Mouse (Mus musculus): ENCODE data around the gene Mpp3. TPM values are rescaled to one million over a fixed set of nuclear protein-coding genes. Genes with fewer than 3 reads are reported as not detected.

The Mpp3 gene
- polyA plus RNA-seq, 1 experiment from 2014 or later: 55.2 TPM

DNA sequence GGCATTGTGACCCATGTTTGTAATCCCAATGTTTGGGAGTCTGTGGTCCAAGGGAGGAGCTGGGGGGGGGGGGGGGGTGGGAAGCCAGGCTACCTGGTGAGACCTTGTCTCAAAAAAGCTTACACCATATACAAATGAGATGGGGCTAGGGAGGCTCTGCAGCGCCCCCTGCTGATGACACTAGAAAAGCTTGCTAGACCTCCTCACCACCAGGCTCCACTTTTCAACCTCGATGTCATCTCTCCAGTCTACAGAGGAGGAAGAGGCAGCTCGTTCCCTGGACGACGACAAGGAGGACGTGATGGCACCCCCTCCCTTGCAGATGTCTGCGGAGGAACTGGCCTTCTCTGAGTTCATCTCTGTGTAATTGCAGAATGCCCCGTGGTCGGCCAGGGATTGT is 25.6 kb upstream of the Mpp3 start:
- 28% methylated on average over 9 of the region's 9 CpGs for WGBS
- Histone ChIP-seq H3K27ac (ENCODE audit: low read length) (no peak overlapping the region), H3K27me3 (replicated peaks; ENCODE audit: control insufficient read depth, insufficient read depth, low read length) (no peaks in the 10 kb centered on the region), H3K4me1 (replicated peaks; ENCODE audit: control insufficient read depth, insufficient read depth, low read length) (no peaks in the 10 kb centered on the region), H3K9me3 (ENCODE audit: control insufficient read depth, low read length) (no peaks in the 10 kb centered on the region), H3K4me3 (replicated peaks; ENCODE audit: low read length) (no peak overlapping the region), H3K36me3 (ENCODE audit: control insufficient read depth, insufficient read depth) (no peaks in the 10 kb centered on the region), H3K4me2 (ENCODE audit: low read length) (no peak overlapping the region), H3K9ac (replicated peaks; ENCODE audit: low read depth, low read length) (no peak overlapping the region)
- ATAC-seq: no peak

DNA sequence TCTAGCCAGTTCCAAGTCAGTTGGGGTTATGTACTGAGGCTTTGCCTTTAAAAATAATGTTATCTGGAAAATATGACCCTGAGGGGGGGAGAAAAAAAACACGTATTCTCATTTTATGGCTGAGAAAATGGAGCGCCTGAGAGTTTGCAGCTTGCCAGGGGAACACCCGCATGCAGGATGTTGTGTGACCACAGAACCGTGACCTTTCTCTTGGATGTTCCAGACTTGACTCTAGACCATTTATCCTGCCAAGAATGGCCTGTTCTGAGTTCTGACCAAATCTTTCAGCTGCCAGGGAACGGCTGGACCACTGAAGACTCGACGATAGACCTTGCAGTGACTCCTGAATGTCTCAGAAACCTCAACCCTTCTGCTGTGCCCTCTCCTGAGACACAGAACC is 24.9 kb upstream of the Mpp3 start:
- H3K9me3 ChIP-seq (ENCODE audit: control insufficient read depth, low read length): no peaks in the 10 kb centered on the region
- no peak for ATAC-seq
- H3K36me3 ChIP-seq (ENCODE audit: control insufficient read depth, insufficient read depth): no peaks in the 10 kb centered on the region
- no peaks in the 10 kb centered on the region for H3K4me1 ChIP-seq (replicated peaks; ENCODE audit: control insufficient read depth, insufficient read depth, low read length)
- no peaks in the 10 kb centered on the region for H3K27me3 ChIP-seq (replicated peaks; ENCODE audit: control insufficient read depth, insufficient read depth, low read length)
- no peak overlapping the region for H3K4me2 ChIP-seq (ENCODE audit: low read length)
- no peak overlapping the region for H3K27ac ChIP-seq (ENCODE audit: low read length)
- 86% methylated on average over 7 of the region's 7 CpGs for WGBS
- no peak overlapping the region for H3K4me3 ChIP-seq (replicated peaks; ENCODE audit: low read length)
- no peak overlapping the region for H3K9ac ChIP-seq (replicated peaks; ENCODE audit: low read depth, low read length)

DNA sequence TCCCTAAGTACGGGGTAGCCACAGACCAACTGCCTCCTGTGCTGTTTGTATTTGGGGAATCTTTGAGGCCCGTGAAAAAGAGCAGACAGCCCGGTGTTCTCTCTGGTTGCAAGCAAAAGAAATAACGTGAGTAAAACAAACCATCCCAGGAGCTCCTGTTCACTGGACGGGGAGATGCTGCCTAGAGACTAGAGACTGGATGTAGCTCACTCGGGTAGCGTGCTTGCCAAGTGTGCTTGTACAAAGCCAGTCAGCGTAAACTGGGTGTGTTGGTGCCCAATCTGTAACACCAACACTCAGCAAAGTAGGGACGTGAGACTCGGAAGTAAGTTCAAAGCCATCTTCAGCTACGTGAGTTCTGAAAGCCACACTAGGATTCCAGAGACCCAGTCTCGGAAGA is 24.4 kb upstream of the Mpp3 start:
- H3K27me3 ChIP-seq (replicated peaks; ENCODE audit: control insufficient read depth, insufficient read depth, low read length): no peaks in the 10 kb centered on the region
- H3K9ac ChIP-seq (replicated peaks; ENCODE audit: low read depth, low read length): no peak overlapping the region
- H3K4me3 ChIP-seq (replicated peaks; ENCODE audit: low read length): no peak overlapping the region
- no peak overlapping the region for H3K4me2 ChIP-seq (ENCODE audit: low read length)
- no peak for ATAC-seq
- no peaks in the 10 kb centered on the region for H3K36me3 ChIP-seq (ENCODE audit: control insufficient read depth, insufficient read depth)
- no peaks in the 10 kb centered on the region for H3K9me3 ChIP-seq (ENCODE audit: control insufficient read depth, low read length)
- H3K4me1 ChIP-seq (replicated peaks; ENCODE audit: control insufficient read depth, insufficient read depth, low read length): no peaks in the 10 kb centered on the region
- 78% methylated on average over 12 of the region's 12 CpGs for WGBS
- H3K27ac ChIP-seq (ENCODE audit: low read length): no peak overlapping the region

DNA sequence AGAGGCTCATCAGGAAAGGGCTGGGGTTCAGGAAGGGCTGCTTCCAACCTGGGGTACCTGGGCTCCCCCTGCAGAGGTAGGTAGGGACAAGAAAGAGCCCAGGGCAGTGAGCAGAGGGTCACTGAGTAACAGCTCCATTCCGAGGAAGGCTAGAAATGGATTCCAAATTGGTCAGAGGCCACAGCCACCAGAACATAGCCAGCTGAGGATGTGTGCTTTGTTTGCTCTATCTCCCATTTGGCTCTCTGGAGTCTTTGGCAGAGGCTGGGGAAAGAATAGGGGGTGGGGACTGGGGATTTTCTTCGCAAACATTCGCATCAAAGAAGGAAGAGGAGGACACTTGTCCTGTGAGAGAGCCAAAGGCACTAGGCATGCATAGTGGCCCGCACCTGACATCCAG is 23.7 kb upstream of the Mpp3 start:
- ATAC-seq: no peak
- 60% methylated on average over 4 of the region's 4 CpGs for WGBS
- no peak overlapping the region for H3K9ac ChIP-seq (replicated peaks; ENCODE audit: low read depth, low read length)

DNA sequence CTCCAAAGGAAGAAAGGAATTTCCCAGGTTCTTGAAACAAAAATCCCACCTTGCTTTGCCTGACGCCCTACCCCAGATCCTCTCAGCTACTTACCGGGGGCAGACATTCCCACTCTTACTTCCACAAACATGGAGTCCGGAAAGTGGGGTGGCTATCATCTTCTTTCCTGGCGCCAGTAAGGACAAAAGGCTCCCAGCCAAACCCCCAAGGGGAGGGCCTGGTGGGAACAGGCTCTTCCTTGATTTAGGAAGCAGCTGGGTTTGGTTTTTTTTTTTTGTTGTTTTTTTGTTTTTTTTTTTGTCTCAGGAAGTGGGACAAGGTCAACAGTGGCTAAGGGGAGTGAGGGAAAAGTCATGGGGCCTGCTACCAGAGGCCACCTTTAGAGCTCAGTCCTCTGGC is 23.3 kb upstream of the Mpp3 start:
- WGBS: 68% methylated on average over 4 of the region's 4 CpGs
- H3K9me3 ChIP-seq (ENCODE audit: control insufficient read depth, low read length): no peaks in the 10 kb centered on the region
- no peak overlapping the region for H3K4me2 ChIP-seq (ENCODE audit: low read length)
- no peak overlapping the region for H3K27ac ChIP-seq (ENCODE audit: low read length)
- no peaks in the 10 kb centered on the region for H3K4me1 ChIP-seq (replicated peaks; ENCODE audit: control insufficient read depth, insufficient read depth, low read length)
- no peaks in the 10 kb centered on the region for H3K36me3 ChIP-seq (ENCODE audit: control insufficient read depth, insufficient read depth)
- no peak overlapping the region for H3K9ac ChIP-seq (replicated peaks; ENCODE audit: low read depth, low read length)
- no peak for ATAC-seq
- H3K4me3 ChIP-seq (replicated peaks; ENCODE audit: low read length): no peak overlapping the region
- H3K27me3 ChIP-seq (replicated peaks; ENCODE audit: control insufficient read depth, insufficient read depth, low read length): no peaks in the 10 kb centered on the region

More for the DNA sequence above, 23.7 kb upstream of the Mpp3 start:
- no peak overlapping the region for H3K27ac ChIP-seq (ENCODE audit: low read length)
- H3K9me3 ChIP-seq (ENCODE audit: control insufficient read depth, low read length): no peaks in the 10 kb centered on the region
- H3K27me3 ChIP-seq (replicated peaks; ENCODE audit: control insufficient read depth, insufficient read depth, low read length): no peaks in the 10 kb centered on the region
- no peak overlapping the region for H3K4me3 ChIP-seq (replicated peaks; ENCODE audit: low read length)
- no peaks in the 10 kb centered on the region for H3K36me3 ChIP-seq (ENCODE audit: control insufficient read depth, insufficient read depth)
- H3K4me2 ChIP-seq (ENCODE audit: low read length): no peak overlapping the region
- no peaks in the 10 kb centered on the region for H3K4me1 ChIP-seq (replicated peaks; ENCODE audit: control insufficient read depth, insufficient read depth, low read length)

DNA sequence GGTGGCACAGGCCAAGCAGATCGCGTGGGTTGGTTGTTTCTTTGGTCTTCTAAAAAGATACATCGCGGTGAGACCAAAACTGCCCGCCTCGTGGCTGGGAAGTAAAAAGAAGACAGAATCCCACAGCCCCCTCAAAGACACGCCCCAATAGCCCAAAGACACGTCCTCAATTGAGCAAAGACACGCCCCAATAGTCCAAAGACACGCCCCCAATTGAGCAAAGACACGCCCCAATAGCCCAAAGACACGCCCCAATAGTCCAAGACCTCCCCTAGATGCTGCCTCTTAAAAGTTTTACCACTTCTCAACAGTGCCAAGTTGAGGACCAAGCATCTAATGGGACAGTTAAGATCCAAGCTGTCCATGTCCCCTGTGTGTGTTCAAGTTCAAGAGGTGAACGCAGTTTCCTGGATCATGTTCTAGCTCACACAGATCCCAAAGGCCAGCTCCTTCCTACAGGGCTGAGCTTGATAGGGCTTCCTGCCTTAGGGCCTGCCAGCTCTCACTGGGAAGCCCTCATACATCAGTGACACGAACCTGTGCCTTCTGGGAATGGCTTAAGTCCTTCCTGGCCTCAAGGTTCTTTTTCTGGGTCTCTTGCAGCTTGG is 21.7 kb upstream of the Mpp3 start:
- Histone ChIP-seq H3K27ac (ENCODE audit: low read length) (no peak overlapping the region), H3K4me3 (replicated peaks; ENCODE audit: low read length) (no peak overlapping the region), H3K9me3 (ENCODE audit: control insufficient read depth, low read length) (peaks cover 8% of the 10 kb centered on the region), H3K36me3 (ENCODE audit: control insufficient read depth, insufficient read depth) (no peaks in the 10 kb centered on the region), H3K27me3 (replicated peaks; ENCODE audit: control insufficient read depth, insufficient read depth, low read length) (no peaks in the 10 kb centered on the region), H3K4me1 (replicated peaks; ENCODE audit: control insufficient read depth, insufficient read depth, low read length) (no peaks in the 10 kb centered on the region), H3K9ac (replicated peaks; ENCODE audit: low read depth, low read length) (no peak overlapping the region), H3K4me2 (ENCODE audit: low read length) (no peak overlapping the region)
- no peak for ATAC-seq
- WGBS: 59% methylated on average over 14 of the region's 14 CpGs

DNA sequence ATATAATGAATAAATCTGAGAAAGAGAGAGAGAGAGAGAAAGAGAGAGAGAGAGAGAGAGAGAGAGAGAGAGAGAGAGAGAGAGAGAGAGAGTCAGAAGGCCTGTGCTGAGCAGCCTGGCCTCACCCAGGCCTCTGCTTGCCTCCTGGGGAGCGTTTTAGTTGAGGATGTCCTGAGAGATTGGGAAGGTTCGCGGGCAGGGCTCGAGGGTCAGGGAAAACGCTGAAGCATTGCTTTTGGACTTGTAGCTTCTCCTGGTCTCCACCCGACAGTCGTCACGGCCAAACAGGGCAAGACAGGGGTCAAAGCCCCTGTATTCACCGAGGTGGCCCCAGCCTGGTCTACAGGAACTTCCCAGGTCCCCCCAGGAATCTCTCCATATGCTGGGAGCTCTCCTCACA is 18.3 kb upstream of the Mpp3 start:
- ATAC-seq: no peak
- H3K27ac ChIP-seq (ENCODE audit: low read length): no peak overlapping the region
- no peaks in the 10 kb centered on the region for H3K27me3 ChIP-seq (replicated peaks; ENCODE audit: control insufficient read depth, insufficient read depth, low read length)
- H3K9me3 ChIP-seq (ENCODE audit: control insufficient read depth, low read length): peaks cover 8% of the 10 kb centered on the region
- no peaks in the 10 kb centered on the region for H3K4me1 ChIP-seq (replicated peaks; ENCODE audit: control insufficient read depth, insufficient read depth, low read length)
- no peaks in the 10 kb centered on the region for H3K36me3 ChIP-seq (ENCODE audit: control insufficient read depth, insufficient read depth)
- no peak overlapping the region for H3K4me3 ChIP-seq (replicated peaks; ENCODE audit: low read length)
- 82% methylated on average over 9 of the region's 9 CpGs for WGBS
- H3K9ac ChIP-seq (replicated peaks; ENCODE audit: low read depth, low read length): no peak overlapping the region
- no peak overlapping the region for H3K4me2 ChIP-seq (ENCODE audit: low read length)

DNA sequence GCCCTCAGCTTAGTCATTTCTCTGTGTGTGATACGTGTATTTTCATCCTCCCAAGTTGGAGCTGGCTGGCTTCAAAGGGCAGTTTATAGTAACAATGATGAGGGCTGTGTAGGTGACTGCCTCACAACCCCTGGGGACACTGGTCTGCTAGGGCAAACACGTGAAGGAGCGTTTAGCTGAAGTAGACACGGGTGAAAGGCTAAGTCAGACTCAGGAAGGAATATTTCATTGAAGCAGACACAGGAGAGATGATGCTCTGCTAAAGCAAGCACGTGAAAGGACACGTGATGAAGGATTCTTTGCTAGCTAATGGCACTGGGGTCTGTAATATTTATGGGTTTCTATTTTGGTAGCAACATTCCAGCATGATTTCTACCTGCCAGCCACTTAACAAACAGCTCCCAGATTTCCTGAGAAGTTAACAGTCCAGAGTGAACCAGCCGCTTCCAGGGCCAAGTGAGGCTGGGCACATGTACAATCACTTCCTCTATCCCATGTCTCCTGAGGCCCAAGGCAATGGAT is 16.5 kb upstream of the Mpp3 start:
- Histone ChIP-seq H3K4me3 (replicated peaks; ENCODE audit: low read length) (no peak overlapping the region), H3K27ac (ENCODE audit: low read length) (no peak overlapping the region), H3K4me2 (ENCODE audit: low read length) (no peak overlapping the region), H3K4me1 (replicated peaks; ENCODE audit: control insufficient read depth, insufficient read depth, low read length) (0 out of 2 replicates have a peak, but pooled peaks cover 4% of the 10 kb centered on the region), H3K27me3 (replicated peaks; ENCODE audit: control insufficient read depth, insufficient read depth, low read length) (no peaks in the 10 kb centered on the region), H3K9me3 (ENCODE audit: control insufficient read depth, low read length) (peaks cover 8% of the 10 kb centered on the region), H3K9ac (replicated peaks; ENCODE audit: low read depth, low read length) (no peak overlapping the region), H3K36me3 (ENCODE audit: control insufficient read depth, insufficient read depth) (no peaks in the 10 kb centered on the region)
- ATAC-seq: no peak
- 88% methylated on average over 7 of the region's 7 CpGs for WGBS

DNA sequence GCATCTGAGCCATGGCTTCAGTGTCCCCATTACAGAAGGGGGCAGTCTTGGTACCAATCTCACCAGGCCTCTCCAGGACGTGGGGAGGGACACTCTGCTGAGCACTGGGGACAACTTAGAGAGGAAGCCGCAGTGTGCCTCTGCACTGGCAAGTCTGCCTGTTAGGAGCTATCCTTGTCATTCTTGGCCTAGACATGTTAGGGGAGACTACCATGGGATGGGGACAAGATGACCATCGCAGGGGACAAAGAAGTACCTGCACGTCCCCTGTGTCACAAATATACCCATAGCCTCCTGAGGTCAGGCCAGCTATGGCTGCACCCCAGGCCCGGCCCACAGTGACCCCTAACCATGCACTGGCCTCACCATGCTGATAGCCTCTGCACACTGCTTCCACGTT is 15.1 kb upstream of the Mpp3 start:
- no peak for ATAC-seq
- H3K36me3 ChIP-seq (ENCODE audit: control insufficient read depth, insufficient read depth): no peaks in the 10 kb centered on the region
- WGBS: 89% methylated on average over 6 of the region's 6 CpGs
- no peaks in the 10 kb centered on the region for H3K27me3 ChIP-seq (replicated peaks; ENCODE audit: control insufficient read depth, insufficient read depth, low read length)
- no peak overlapping the region for H3K4me3 ChIP-seq (replicated peaks; ENCODE audit: low read length)
- peaks cover 8% of the 10 kb centered on the region for H3K9me3 ChIP-seq (ENCODE audit: control insufficient read depth, low read length)
- no peak overlapping the region for H3K9ac ChIP-seq (replicated peaks; ENCODE audit: low read depth, low read length)
- H3K4me2 ChIP-seq (ENCODE audit: low read length): no peak overlapping the region
- 0 out of 2 replicates have a peak, but pooled peaks cover 4% of the 10 kb centered on the region for H3K4me1 ChIP-seq (replicated peaks; ENCODE audit: control insufficient read depth, insufficient read depth, low read length)
- no peak overlapping the region for H3K27ac ChIP-seq (ENCODE audit: low read length)

DNA sequence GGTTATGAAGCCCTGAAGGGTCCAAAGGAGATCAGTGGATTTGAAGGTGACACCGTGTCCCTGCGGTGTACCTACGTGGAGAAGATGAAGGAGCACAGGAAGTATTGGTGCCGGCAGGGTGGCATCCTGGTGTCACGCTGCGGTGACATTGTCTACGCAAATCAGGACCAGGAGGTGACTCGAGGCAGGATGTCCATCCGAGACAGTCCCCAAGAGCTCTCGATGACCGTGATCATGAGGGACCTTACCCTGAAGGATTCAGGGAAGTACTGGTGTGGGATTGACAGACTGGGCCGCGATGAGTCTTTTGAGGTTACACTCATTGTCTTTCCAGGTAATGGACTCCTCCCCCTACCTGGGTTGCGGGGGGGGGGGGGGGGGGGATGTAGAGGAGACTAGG is 14.7 kb upstream of the Mpp3 start:
- Histone ChIP-seq H3K4me3 (replicated peaks; ENCODE audit: low read length) (no peak overlapping the region), H3K36me3 (ENCODE audit: control insufficient read depth, insufficient read depth) (no peaks in the 10 kb centered on the region), H3K27me3 (replicated peaks; ENCODE audit: control insufficient read depth, insufficient read depth, low read length) (no peaks in the 10 kb centered on the region), H3K4me2 (ENCODE audit: low read length) (no peak overlapping the region), H3K4me1 (replicated peaks; ENCODE audit: control insufficient read depth, insufficient read depth, low read length) (0 out of 2 replicates have a peak, but pooled peaks cover 4% of the 10 kb centered on the region), H3K9me3 (ENCODE audit: control insufficient read depth, low read length) (peaks cover 8% of the 10 kb centered on the region), H3K27ac (ENCODE audit: low read length) (no peak overlapping the region), H3K9ac (replicated peaks; ENCODE audit: low read depth, low read length) (no peak overlapping the region)
- no peak for ATAC-seq
- 95% methylated on average over 13 of the region's 14 CpGs for WGBS

All from forebrain, embryonic 16.5 days (tissue).